Mouse (Mus musculus) heart, postnatal 0 days (tissue): Measurements from ENCODE around the gene Kpna2.

Experiments
- CTCF ChIP-seq: IDR thresholded peaks from 2 replicates; pipeline ENCODE4 v1.5.1; 2016; ENCODE audit warnings: antibody characterized with exemption, control low read depth, low read depth
- EP300 ChIP-seq: IDR thresholded peaks from 2 replicates; pipeline ENCODE4 v1.6.1; 2016; ENCODE audit warnings: antibody characterized with exemption, low read depth

DNA sequence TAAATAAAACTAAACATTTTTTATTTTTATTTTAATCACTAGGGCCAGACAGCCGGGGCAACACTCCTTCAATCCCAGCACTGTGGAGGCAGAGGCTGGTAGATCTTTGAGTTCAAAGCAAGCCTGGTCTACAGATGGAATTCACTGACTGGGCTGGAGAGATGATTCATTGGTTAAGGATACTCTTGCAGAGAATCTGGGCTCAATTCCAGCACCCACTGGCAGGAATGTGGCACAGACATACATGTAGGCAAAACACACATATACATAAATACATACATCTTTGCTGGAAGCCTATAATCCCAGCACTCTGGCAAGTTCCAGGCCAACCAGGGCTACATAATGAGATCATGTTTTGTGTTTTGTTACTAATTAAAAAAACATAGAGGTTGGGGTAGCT, 6.2 kb upstream of the Kpna2 start:
- TF ChIP-seq EP300 (no peak), CTCF (no peak; the same call in 1 of the 2 replicates)
